Mouse (Mus musculus) T-helper 1 cell (primary cell): ENCODE measurements around the gene Olfr1248.
"Not testable (repeated sequence)": the region's sequence is repeated elsewhere in the genome, so short reads cannot be mapped to it uniquely, and the experiment has no call there.

Experiments
- in situ Hi-C: fragments of 300-600 bp; cut with MboI, MseI; formaldehyde crosslinking; loops from one replicate; pipeline ENCODE4 v1.15.1; 2025; ENCODE audit warnings: high pct_unique_total_duplicates

The Olfr1248 gene

GRCm38 (mm10) chr2:89618145-89618544 lies at the start of gene Olfr1248:
Gene Olfr1248, minus strand, starts transcription at chr2:89618245.
- in situ Hi-C loops: not testable (repeated sequence)

- in situ Hi-C loops: no loop called here
Measured at GRCm38 (mm10) chr2:89661367-89661766, 43.3 kb upstream of the Olfr1248 start, which contains the start of gene Olfr1250. Gene Olfr1250, minus strand, starts transcription at chr2:89661467.

GRCm38 (mm10) chr2:89634883-89635282 lies 16.8 kb upstream of the Olfr1248 start, which contains the start of gene Olfr1249:
Gene Olfr1249, minus strand, starts transcription at chr2:89634983.
- in situ Hi-C loops: no loop called here

GRCm38 (mm10) chr2:89614030-89614429 lies 4.0 kb downstream of the Olfr1248 start, which contains the start of gene Olfr1247:
Gene Olfr1247, minus strand, starts transcription at chr2:89614130.
- in situ Hi-C loops: no loop called here

GRCm38 (mm10) chr2:89593057-89593456 lies 25.0 kb downstream of the Olfr1248 start, which contains the start of gene Olfr1246:
Gene Olfr1246, minus strand, starts transcription at chr2:89593157.
- in situ Hi-C loops: no loop called here

GRCm38 (mm10) chr2:89578347-89578746 lies 39.7 kb downstream of the Olfr1248 start, which contains the start of gene Olfr1245:
Gene Olfr1245, minus strand, starts transcription at chr2:89578447.
- in situ Hi-C loops: no loop called here
